Mouse (Mus musculus): Measurements from ENCODE around the gene Gm17409. TPM values are rescaled to one million over a fixed set of nuclear protein-coding genes. Genes with fewer than 3 reads are reported as not detected.

Gm17409 gene
- polyA plus RNA-seq, 2 experiments: not detected

GRCm38 (mm10) chr2:58454095-58454865, 15.6 kb upstream of the Gm17409 start:
- DNase-seq (ENCODE audit: low read depth in 3 of 3, low spot score in 3 of 3): no peak
- H3K27ac ChIP-seq: no peak overlapping the region

GRCm38 (mm10) chr2:58456843-58457487, 13.0 kb upstream of the Gm17409 start:
- Histone ChIP-seq H3K4me1 (replicated peaks; ENCODE audit: control insufficient read depth in 2 of 2, insufficient read depth in 2 of 2, low read length in 1 of 2) (no peaks in the 10 kb centered on the region), H3K4me3 (ENCODE audit: insufficient read depth in 1 of 2, low read depth in 2 of 2, low read length in 2 of 2) (no peak overlapping the region), H3K9me3 (ENCODE audit: control insufficient read depth, low read length) (no peaks in the 10 kb centered on the region), H3K27ac (no peak overlapping the region), H3K27me3 (ENCODE audit: control insufficient read depth, insufficient read depth, low read length) (no peaks in the 10 kb centered on the region), H3K4me2 (ENCODE audit: low read depth) (no peak overlapping the region), H3K36me3 (replicated peaks; ENCODE audit: control insufficient read depth, insufficient read depth, low read depth) (no peaks in the 10 kb centered on the region), H3K9ac (replicated peaks) (no peak overlapping the region)
- no peak for TF ChIP-seq EP300 (IDR thresholded peaks at IDR 0.05; ENCODE audit: low read depth)
- WGBS (ENCODE audit: insufficient replicate concordance): 68% methylated on average over 8 of the region's 8 CpGs
- ATAC-seq (ENCODE audit: insufficient read depth): no peak
- no peak for DNase-seq (ENCODE audit: low read depth in 3 of 3, low spot score in 3 of 3)

More at GRCm38 (mm10) chr2:58454095-58454865, 15.6 kb upstream of the Gm17409 start:
- Histone ChIP-seq H3K27me3 (ENCODE audit: control insufficient read depth, insufficient read depth, low read length) (no peaks in the 10 kb centered on the region), H3K9ac (replicated peaks) (no peak overlapping the region), H3K4me1 (replicated peaks; ENCODE audit: control insufficient read depth in 2 of 2, insufficient read depth in 2 of 2, low read length in 1 of 2) (no peaks in the 10 kb centered on the region), H3K36me3 (replicated peaks; ENCODE audit: control insufficient read depth, insufficient read depth, low read depth) (no peaks in the 10 kb centered on the region), H3K4me2 (ENCODE audit: low read depth) (no peak overlapping the region), H3K4me3 (ENCODE audit: insufficient read depth in 1 of 2, low read depth in 2 of 2, low read length in 2 of 2) (no peak overlapping the region), H3K9me3 (ENCODE audit: control insufficient read depth, low read length) (no peaks in the 10 kb centered on the region)
- no peak for TF ChIP-seq EP300 (IDR thresholded peaks at IDR 0.05; ENCODE audit: low read depth)
- TF ChIP-seq CTCF (IDR thresholded peaks at IDR 0.05; ENCODE audit: low read depth): no peak
- 77% methylated on average over 16 of the region's 16 CpGs for WGBS (ENCODE audit: insufficient replicate concordance)
- ATAC-seq (ENCODE audit: insufficient read depth): no peak

GRCm38 (mm10) chr2:58457488-58457865, 12.4 kb upstream of the Gm17409 start:
- no peaks in the 10 kb centered on the region for H3K36me3 ChIP-seq (replicated peaks; ENCODE audit: control insufficient read depth, insufficient read depth, low read depth)
- TF ChIP-seq EP300 (IDR thresholded peaks at IDR 0.05; ENCODE audit: low read depth): no peak
- peak; percentile 29 for TF ChIP-seq CTCF (IDR thresholded peaks at IDR 0.05; ENCODE audit: low read depth)
- no peak for DNase-seq (ENCODE audit: low read depth in 3 of 3, low spot score in 3 of 3)

GRCm38 (mm10) chr2:58458820-58459371, 11.0 kb upstream of the Gm17409 start:
- Histone ChIP-seq H3K27ac (no peak overlapping the region), H3K9me3 (ENCODE audit: control insufficient read depth, low read length) (no peaks in the 10 kb centered on the region), H3K4me3 (ENCODE audit: insufficient read depth in 1 of 2, low read depth in 2 of 2, low read length in 2 of 2) (no peak overlapping the region), H3K4me2 (ENCODE audit: low read depth) (no peak overlapping the region), H3K36me3 (replicated peaks; ENCODE audit: control insufficient read depth, insufficient read depth, low read depth) (no peaks in the 10 kb centered on the region), H3K4me1 (replicated peaks; ENCODE audit: control insufficient read depth in 2 of 2, insufficient read depth in 2 of 2, low read length in 1 of 2) (no peaks in the 10 kb centered on the region), H3K27me3 (ENCODE audit: control insufficient read depth, insufficient read depth, low read length) (no peaks in the 10 kb centered on the region), H3K9ac (replicated peaks) (no peak overlapping the region)
- DNase-seq (ENCODE audit: low read depth in 3 of 3, low spot score in 3 of 3): no peak
- TF ChIP-seq EP300 (IDR thresholded peaks at IDR 0.05; ENCODE audit: low read depth) (no peak), CTCF (IDR thresholded peaks at IDR 0.05; ENCODE audit: low read depth) (peak; percentile 55)
- 70% methylated on average over 14 of the region's 14 CpGs for WGBS (ENCODE audit: insufficient replicate concordance)
- ATAC-seq (ENCODE audit: insufficient read depth): no peak

More at GRCm38 (mm10) chr2:58457488-58457865, 12.4 kb upstream of the Gm17409 start:
- ATAC-seq (ENCODE audit: insufficient read depth): no peak
- no peak overlapping the region for H3K4me3 ChIP-seq (ENCODE audit: insufficient read depth in 1 of 2, low read depth in 2 of 2, low read length in 2 of 2)
- H3K27ac ChIP-seq: no peak overlapping the region
- H3K4me1 ChIP-seq (replicated peaks; ENCODE audit: control insufficient read depth in 2 of 2, insufficient read depth in 2 of 2, low read length in 1 of 2): no peaks in the 10 kb centered on the region
- H3K27me3 ChIP-seq (ENCODE audit: control insufficient read depth, insufficient read depth, low read length): no peaks in the 10 kb centered on the region
- H3K9me3 ChIP-seq (ENCODE audit: control insufficient read depth, low read length): no peaks in the 10 kb centered on the region
- 79% methylated on average over 5 of the region's 5 CpGs for WGBS (ENCODE audit: insufficient replicate concordance)
- no peak overlapping the region for H3K4me2 ChIP-seq (ENCODE audit: low read depth)
- H3K9ac ChIP-seq (replicated peaks): no peak overlapping the region

GRCm38 (mm10) chr2:58470290-58470689, 374 bp downstream of the Gm17409 start:
- no peaks in the 10 kb centered on the region for H3K9me3 ChIP-seq (ENCODE audit: control insufficient read depth, low read length)
- DNase-seq (ENCODE audit: low read depth in 3 of 3, low spot score in 3 of 3) (no peak), ATAC-seq (ENCODE audit: insufficient read depth) (no peak)
- TF ChIP-seq EP300 (IDR thresholded peaks at IDR 0.05; ENCODE audit: low read depth) (no peak), CTCF (IDR thresholded peaks at IDR 0.05; ENCODE audit: low read depth) (no peak)
- no peak overlapping the region for H3K4me3 ChIP-seq (ENCODE audit: insufficient read depth in 1 of 2, low read depth in 2 of 2, low read length in 2 of 2)
- H3K4me1 ChIP-seq (replicated peaks; ENCODE audit: control insufficient read depth in 2 of 2, insufficient read depth in 2 of 2, low read length in 1 of 2): no peaks in the 10 kb centered on the region
- H3K9ac ChIP-seq (replicated peaks): no peak overlapping the region
- 81% methylated on average over 7 of the region's 7 CpGs for WGBS (ENCODE audit: insufficient replicate concordance)
- H3K4me2 ChIP-seq (ENCODE audit: low read depth): no peak overlapping the region
- H3K27ac ChIP-seq: no peak overlapping the region
- no peaks in the 10 kb centered on the region for H3K36me3 ChIP-seq (replicated peaks; ENCODE audit: control insufficient read depth, insufficient read depth, low read depth)
- H3K27me3 ChIP-seq (ENCODE audit: control insufficient read depth, insufficient read depth, low read length): no peaks in the 10 kb centered on the region
